Mouse (Mus musculus) hindbrain, postnatal 0 days (tissue): ENCODE measurements around the gene Ror1. TPM values are rescaled to one million over a fixed set of nuclear protein-coding genes. Genes with fewer than 3 reads are reported as not detected.

ENCODE experiments used
- ATAC-seq: fragments of 200-750 bp; cut with Nextera tagmentation; 2 replicates; pipeline ENCODE4 v1.8.0; 2017; ENCODE audit warnings: mild to moderate bottlenecking, moderate TSS enrichment, moderate library complexity
- DNase-seq: peaks from one replicate; pipeline ENCODE4 v3.0.0-alpha.2; 2015; ENCODE audit warnings: low spot score
- H3K27ac ChIP-seq: fragments of 300-500 bp; sonication (generic); 2 replicates; pipeline ENCODE4 v1.5.1; 2014; ENCODE audit warnings: mild to moderate bottlenecking
- H3K27me3 ChIP-seq: fragments of 300-500 bp; sonication (generic); 2 replicates; pipeline ENCODE4 v1.6.1; 2014; ENCODE audit warnings: low read length, mixed read lengths; ENCODE audit not compliant: insufficient read depth
- H3K36me3 ChIP-seq: fragments of 300-500 bp; sonication (generic); 2 replicates; pipeline ENCODE4 v1.6.1; 2014; ENCODE audit warnings: low read length, mixed read lengths; ENCODE audit not compliant: insufficient read depth
- H3K4me1 ChIP-seq: fragments of 300-500 bp; sonication (generic); 2 replicates; pipeline ENCODE4 v1.6.1; 2014; ENCODE audit warnings: antibody characterized with exemption, low read length, mixed read lengths; ENCODE audit not compliant: insufficient read depth
- H3K4me2 ChIP-seq: fragments of 300-500 bp; sonication (generic); 2 replicates; pipeline ENCODE4 v1.6.1; 2014; ENCODE audit warnings: low read depth, mild to moderate bottlenecking, low read length, moderate library complexity, mixed read lengths
- H3K4me3 ChIP-seq: fragments of 300-500 bp; sonication (generic); 2 replicates; pipeline ENCODE4 v1.5.1; 2014; ENCODE audit warnings: low read length
- H3K9ac ChIP-seq: fragments of 300-500 bp; sonication (generic); replicated peaks from 2 replicates; pipeline ENCODE4 v1.6.1; 2014; ENCODE audit warnings: mild to moderate bottlenecking, low read length, moderate library complexity, mixed read lengths
- H3K9me3 ChIP-seq: fragments of 300-500 bp; sonication (generic); 2 replicates; pipeline ENCODE4 v1.6.1; 2016; ENCODE audit warnings: low read length, mixed read lengths
- CTCF ChIP-seq: IDR thresholded peaks from 2 replicates; pipeline ENCODE4 v1.5.1; 2016; ENCODE audit warnings: antibody characterized with exemption, control low read depth, low read depth
- WGBS: fragments of 180-500 bp; shearing (Covaris S2); extraction: QIAGEN DNeasy Blood & Tissue Kit; methylation state at CpG from one replicate; pipeline ENCODE4 v1.1.7; 2014; 5-methylcytosine and 5-hydroxymethylcytosine counted together
- polyA plus RNA-seq: library from polyadenylated mRNA; unstranded; fragments of >200 nt; fragmentation: Nextera tagmentation; extraction: Ambion mirVana; gene quantifications from 2 replicates; pipeline ENCODE4 v1.2.1, GENCODE M21; 2015
- total RNA-seq: library from RNA; depleted of rRNA; stranded (reverse); fragments of >200 nt; gene quantifications from 2 replicates; pipeline ENCODE4 v1.2.3, GENCODE M21; 2014

Ror1 gene
- total and polyA plus RNA-seq, 2 experiments from 2014 or later: 2.0 to 5.8 TPM

GRCm38 (mm10) chr4:100096596-100097181 lies 1.1 kb downstream of the Ror1 start:
- 0 out of 2 replicates have a peak overlapping the region, but pooled peaks have one; percentile 68 for H3K27ac ChIP-seq
- WGBS: under 1% methylated on average over 21 of the region's 21 CpGs
- H3K9me3 ChIP-seq: no peaks in the 10 kb centered on the region
- H3K9ac ChIP-seq: peak overlapping the region; percentile 60
- no peaks in the 10 kb centered on the region for H3K36me3 ChIP-seq
- TF ChIP-seq CTCF: no peak
- peaks cover 7% of the 10 kb centered on the region; the same call in 1 of the 2 replicates for H3K4me1 ChIP-seq
- no peaks in the 10 kb centered on the region for H3K27me3 ChIP-seq
- DNase-seq (peak; percentile 34), ATAC-seq (no peak)
- H3K4me3 ChIP-seq: peak overlapping the region; percentile 78
- H3K4me2 ChIP-seq: peak overlapping the region; percentile 94

- TF ChIP-seq CTCF: no peak
- ATAC-seq (no peak), DNase-seq (no peak)
- H3K36me3 ChIP-seq: no peaks in the 10 kb centered on the region
- peaks cover 7% of the 10 kb centered on the region; the same call in 1 of the 2 replicates for H3K4me1 ChIP-seq
- H3K4me3 ChIP-seq: peak overlapping the region; percentile 78
- no peak overlapping the region for H3K9ac ChIP-seq
- 24% methylated on average over 10 of the region's 10 CpGs for WGBS
- H3K27ac ChIP-seq: no peak overlapping the region
- H3K27me3 ChIP-seq: no peaks in the 10 kb centered on the region
- H3K9me3 ChIP-seq: no peaks in the 10 kb centered on the region
- H3K4me2 ChIP-seq: peak overlapping the region; percentile 94
Measured at GRCm38 (mm10) chr4:100097364-100097979, 1.9 kb downstream of the Ror1 start.

DNA sequence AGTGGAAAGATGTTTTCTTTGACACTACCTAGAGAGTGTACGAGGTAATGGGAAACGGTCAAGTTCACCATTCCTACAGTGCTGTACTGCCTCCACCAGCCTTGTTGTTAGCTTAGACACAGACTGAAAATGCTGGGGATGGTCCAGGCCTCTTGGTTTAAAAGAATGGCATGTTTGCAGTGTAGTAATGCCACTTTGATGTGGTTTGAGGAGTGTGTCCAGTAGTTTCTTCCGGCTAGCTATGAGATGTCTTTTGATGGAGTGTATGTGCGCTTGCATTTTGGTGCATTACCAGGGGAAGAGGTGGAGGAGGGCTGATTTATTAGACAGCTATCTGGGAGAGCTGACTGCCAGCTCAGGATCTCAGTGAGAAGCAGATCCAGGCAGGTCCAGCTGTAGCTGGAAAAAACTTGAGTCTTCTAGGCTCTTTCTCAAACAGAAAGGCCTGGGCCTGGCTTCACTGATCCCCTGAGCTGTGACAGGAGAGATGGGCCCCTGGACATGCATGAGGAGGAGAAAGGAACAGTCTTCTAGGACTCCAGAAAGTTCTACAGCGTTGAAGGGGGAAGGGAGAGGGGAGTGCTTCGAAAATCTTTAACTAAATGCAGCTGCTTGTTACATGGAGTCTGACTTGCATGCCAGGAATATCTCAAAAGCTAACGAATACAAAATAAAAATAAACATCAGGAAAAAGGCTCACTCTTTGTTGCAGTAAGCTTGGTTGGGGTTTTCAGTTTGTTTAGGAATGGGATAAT lies 5.7 kb downstream of the Ror1 start:
- DNase-seq (no peak), ATAC-seq (no peak)
- no peaks in the 10 kb centered on the region for H3K9me3 ChIP-seq
- no peak overlapping the region for H3K27ac ChIP-seq
- peaks cover 13% of the 10 kb centered on the region; the same call in 1 of the 2 replicates for H3K4me1 ChIP-seq
- no peak overlapping the region for H3K4me2 ChIP-seq
- H3K4me3 ChIP-seq: no peak overlapping the region
- no peak for TF ChIP-seq CTCF
- H3K36me3 ChIP-seq: no peaks in the 10 kb centered on the region
- H3K27me3 ChIP-seq: no peaks in the 10 kb centered on the region
- H3K9ac ChIP-seq: no peak overlapping the region
- WGBS: 72% methylated on average over 7 of the region's 7 CpGs

GRCm38 (mm10) chr4:100101844-100102243 lies 6.3 kb downstream of the Ror1 start:
- no peaks in the 10 kb centered on the region for H3K27me3 ChIP-seq
- no peaks in the 10 kb centered on the region for H3K36me3 ChIP-seq
- 70% methylated on average over 5 of the region's 5 CpGs for WGBS
- TF ChIP-seq CTCF: no peak
- peaks cover 10% of the 10 kb centered on the region; the same call in 1 of the 2 replicates for H3K4me1 ChIP-seq
- DNase-seq (no peak), ATAC-seq (no peak)
- no peak overlapping the region for H3K4me2 ChIP-seq
- H3K27ac ChIP-seq: no peak overlapping the region
- H3K9me3 ChIP-seq: no peaks in the 10 kb centered on the region
- no peak overlapping the region for H3K4me3 ChIP-seq
- H3K9ac ChIP-seq: no peak overlapping the region

GRCm38 (mm10) chr4:100104241-100104640 lies 8.7 kb downstream of the Ror1 start:
- ATAC-seq (no peak), DNase-seq (peak; percentile 18)
- H3K9ac ChIP-seq: no peak overlapping the region
- no peaks in the 10 kb centered on the region for H3K9me3 ChIP-seq
- no peaks in the 10 kb centered on the region for H3K36me3 ChIP-seq
- 86% methylated on average over 1 of the region's 1 CpGs for WGBS
- H3K4me1 ChIP-seq: 0 out of 2 replicates have a peak, but pooled peaks cover 6% of the 10 kb centered on the region
- no peak overlapping the region for H3K4me2 ChIP-seq
- TF ChIP-seq CTCF: no peak
- no peak overlapping the region for H3K4me3 ChIP-seq
- no peak overlapping the region for H3K27ac ChIP-seq
- no peaks in the 10 kb centered on the region for H3K27me3 ChIP-seq

DNA sequence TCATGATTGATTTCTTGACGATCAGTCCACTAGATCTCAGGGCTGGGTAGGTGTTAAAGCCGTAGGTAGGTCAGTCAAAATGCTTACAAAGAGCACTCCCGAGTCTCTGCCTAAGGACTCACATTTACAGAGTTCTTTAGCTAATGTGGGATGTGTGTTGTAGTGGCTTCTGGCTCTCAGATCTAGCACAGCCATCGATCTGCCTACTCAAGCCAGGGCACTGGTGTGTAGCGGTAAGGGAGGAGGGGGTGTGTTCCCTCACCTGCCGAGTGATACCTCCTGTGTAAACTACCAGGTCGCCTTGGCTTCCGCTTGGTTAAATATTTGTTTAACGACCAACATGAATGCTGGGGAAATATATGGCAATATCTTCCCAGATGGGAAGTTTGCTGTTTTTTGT lies 12.0 kb downstream of the Ror1 start:
- Histone ChIP-seq H3K36me3 (no peaks in the 10 kb centered on the region), H3K4me2 (no peak overlapping the region), H3K4me1 (0 out of 2 replicates have a peak, but pooled peaks cover 6% of the 10 kb centered on the region), H3K9me3 (no peaks in the 10 kb centered on the region), H3K4me3 (no peak overlapping the region), H3K27me3 (no peaks in the 10 kb centered on the region), H3K9ac (no peak overlapping the region), H3K27ac (no peak overlapping the region)
- TF ChIP-seq CTCF: no peak
- ATAC-seq (no peak), DNase-seq (no peak)
- WGBS: 88% methylated on average over 9 of the region's 9 CpGs
